Mouse (Mus musculus): ENCODE data around the gene Rbm20.

GRCm38 (mm10) chr19:53638041-53638440 lies 39.1 kb upstream of the Rbm20 start:
- TF ChIP-seq CTCF (IDR thresholded peaks at IDR 0.05; ENCODE audit: extremely low read depth, insufficient read depth, insufficient read length, insufficient replicate concordance) (no peak), POLR2A (IDR thresholded peaks at IDR 0.05; ENCODE audit: low read depth, low read length) (no peak)
